Mouse (Mus musculus): ENCODE results near the gene Bmp2k.

GRCm38 (mm10) chr5:96999601-97000000, 2.1 kb downstream of the Bmp2k start:
- TF ChIP-seq CTCF (IDR thresholded peaks at IDR 0.05; ENCODE audit: low read depth) (no peak), EP300 (IDR thresholded peaks at IDR 0.05; ENCODE audit: low read depth) (no peak)
